Mouse (Mus musculus) monocyte, adult 2 months (primary cell): ENCODE measurements around the gene Ociad1.

Source experiments
- DNase-seq, 2 experiments: peaks; one replicate each; pipeline ENCODE4 v3.0.0; 2022; ENCODE audit warnings: low spot score in 2 of 2, low read depth in 1 of 2

Gene Ociad1

DNA sequence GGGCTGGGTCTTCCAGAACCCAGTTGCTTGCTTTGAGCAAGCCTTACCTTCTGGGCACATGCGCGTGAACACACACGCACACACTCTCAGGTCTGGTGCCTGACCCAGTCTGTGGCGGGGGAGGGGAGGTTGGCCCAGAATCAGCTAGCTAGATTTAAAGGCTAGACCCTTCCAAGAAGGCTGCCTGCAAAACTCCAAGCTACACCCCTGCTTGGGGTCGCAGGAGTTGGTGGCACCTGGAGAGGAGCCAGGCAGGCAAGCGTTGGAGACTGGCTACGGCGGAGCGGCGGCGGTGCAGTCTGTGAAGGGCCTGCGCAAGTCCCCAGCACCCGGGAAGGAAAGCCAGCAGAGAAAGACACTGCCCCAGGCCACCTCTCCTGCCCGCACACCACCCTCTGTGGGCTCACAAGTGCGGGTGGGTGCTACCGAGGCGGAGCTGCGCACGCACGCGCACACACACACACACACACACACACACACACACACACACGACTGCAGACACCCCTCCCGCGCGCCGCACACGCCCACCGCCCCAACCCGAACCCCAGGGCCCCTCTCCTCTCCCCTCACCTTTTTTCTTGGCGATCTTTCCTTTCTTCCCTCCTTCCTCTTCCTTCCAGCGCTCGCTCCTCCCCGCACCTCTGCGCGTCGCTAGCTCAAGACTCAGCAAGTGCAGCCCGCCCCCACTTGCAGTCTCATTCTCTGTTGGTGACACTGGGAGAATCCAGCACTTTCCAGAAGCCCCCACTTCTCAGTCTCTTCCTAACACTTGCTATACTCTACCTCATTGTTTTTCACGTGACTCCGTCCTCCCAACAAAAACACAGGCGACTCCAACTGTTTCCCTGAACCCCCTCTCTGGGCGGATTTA lies 45.6 kb downstream of the Ociad1 start:
- DNase-seq: no peak

DNA sequence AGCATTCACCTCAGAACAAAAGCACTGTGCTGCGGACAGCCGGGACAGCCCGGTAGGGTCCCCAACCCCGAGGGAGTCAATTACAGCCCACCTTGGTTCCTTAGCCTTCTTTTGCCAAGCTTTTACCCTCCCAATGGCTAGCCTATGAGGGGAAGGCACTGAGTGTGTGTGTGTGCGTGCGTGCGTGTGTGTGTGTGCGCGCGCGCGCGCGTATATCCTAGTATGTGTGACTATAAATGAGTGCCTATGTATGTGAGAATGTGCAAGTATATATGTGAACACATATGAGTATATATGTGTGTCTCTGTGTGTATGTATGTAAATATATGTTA lies 46.2 kb downstream of the Ociad1 start:
- DNase-seq: no peak

DNA sequence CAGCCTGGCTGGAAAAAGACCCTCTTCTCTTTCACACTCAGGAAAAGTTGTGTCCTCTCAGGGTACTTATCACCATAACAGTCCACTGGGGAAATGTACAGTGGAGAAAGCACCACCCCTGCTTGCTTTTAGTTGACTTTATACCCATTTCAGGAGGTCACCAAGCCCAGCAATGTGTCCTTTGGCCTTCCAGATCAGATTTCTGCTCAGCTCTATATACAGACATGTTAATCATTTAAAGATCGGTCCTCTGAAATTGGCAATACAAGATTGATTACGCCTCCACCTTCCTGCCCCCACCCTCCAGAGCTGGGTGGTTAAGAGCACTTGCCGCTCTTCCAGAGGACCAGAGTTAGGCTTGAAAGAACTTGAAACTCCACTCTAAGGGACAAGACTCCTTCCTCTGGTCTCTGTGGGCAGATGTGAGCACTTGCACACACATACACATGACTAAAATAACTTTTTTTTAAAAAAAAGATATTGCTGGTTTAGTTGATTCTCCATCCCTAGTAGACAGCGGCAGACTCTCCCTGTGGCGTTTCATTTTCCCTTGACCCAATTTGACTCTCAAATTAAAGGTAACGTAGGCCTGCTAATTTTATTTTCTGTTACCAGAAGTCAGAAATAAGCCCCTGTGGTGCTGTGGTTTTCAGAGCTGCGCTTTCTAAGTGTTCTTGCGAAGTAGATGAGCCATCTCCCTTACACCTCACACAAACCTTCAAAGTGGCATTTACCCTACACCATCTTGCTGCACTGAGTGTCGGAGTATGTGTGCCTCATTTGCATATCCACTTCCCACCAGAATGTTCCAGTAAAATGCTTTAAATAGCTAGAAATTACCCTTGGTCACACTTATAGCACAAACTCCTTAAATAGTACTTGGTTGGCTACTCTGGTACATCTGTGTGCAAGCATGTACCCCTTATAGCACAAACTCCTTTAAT lies 47.5 kb downstream of the Ociad1 start:
- DNase-seq: no peak

DNA sequence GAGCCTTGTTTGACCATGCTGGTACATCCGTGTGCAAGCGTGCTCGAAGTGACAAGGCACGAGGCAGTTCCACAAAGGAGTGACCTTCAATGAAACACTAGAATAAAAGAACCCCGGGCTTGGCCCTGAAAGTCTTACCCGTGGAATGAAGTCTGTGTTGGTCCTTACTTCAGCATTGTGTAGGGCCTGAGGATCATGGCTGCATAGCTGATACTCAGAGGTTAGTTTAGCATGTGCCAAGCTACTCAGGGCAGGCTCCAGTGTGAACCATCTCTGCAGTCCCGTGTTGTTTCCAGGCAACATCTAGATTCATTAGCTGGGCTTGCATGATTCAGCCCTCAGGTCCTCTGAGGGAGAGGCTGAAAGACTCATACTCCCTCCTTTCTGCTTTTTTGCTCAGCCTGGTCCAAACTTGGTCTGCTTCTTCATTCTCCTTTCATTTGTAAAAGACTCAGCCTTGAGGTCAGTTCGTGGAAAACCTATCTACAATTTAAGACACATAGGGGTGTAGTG lies 48.2 kb downstream of the Ociad1 start, which contains the start of gene Ociad2:
TSS of gene Ociad2 (minus strand) at position 306 of the 513 bp plus-strand sequence.
- DNase-seq: no peak

DNA sequence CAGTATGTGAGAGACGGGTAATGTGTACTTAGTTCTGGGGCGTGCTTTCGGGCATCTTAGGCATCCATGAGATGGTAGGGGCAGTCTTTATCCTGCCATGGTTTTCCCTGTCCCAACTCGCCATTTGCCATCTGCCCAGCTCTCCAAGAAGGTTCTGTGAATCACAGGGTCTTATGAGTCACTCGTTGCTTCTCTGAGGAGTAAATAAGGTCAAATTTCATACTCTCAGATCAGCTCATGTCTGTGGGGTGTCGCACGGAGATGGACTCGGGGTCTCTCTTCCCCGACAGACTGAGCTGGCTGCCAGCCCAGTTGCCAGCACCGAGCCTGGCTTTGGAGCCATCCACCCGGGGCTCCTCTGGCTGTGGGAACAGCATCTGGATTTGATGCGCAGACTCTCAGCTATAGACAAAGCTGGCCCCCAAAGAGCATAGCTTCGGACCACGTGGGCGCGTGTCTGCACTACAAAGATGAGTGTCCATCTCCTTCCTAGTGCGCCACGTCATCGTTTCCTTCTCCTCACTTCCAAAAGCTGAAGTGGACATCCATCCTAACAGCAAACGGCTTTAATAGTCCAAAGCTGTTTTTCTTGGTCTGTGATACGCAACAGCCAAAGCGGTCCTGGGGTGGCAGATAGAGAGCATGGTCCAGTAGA lies 50.2 kb downstream of the Ociad1 start:
- DNase-seq: no peak

DNA sequence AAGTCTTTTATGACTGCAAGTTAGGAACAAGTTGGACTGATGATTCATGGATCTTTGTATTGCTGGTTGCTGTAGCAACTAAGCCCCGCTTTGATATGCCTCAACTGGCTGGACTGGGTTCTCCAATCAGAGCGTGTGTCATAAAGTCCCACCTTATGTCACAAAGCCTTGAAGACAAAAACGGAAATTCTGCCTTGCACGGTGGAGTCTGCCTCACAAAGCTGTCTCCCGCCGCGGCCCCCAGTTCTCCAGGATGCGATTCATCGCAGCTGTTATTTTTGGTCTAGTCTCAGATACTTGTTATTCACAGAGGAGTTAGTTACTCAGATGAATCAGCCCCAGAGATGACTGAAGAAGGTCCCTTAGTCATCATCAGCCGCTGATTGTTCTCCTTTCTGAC lies 51.7 kb downstream of the Ociad1 start:
- no peak for DNase-seq

DNA sequence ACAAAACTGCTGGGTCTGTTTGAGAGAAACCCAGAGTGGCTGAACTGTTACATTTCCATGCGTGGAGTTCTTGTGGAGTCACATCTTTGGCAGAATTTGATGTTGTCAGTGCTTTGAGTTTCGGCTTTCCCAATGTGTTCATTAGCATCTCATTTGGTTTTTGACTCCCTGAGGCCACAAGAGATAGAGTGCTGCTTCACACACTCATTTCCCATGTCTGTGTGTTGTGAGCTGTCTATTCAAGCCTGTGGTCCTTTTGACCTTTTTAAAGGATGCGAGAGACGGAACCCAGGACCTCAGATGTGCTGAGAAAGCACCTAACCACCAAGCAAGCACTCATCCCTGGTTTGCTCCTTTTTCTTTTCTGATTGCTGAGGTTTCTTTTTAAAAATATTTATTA lies 52.7 kb downstream of the Ociad1 start:
- DNase-seq: no peak

DNA sequence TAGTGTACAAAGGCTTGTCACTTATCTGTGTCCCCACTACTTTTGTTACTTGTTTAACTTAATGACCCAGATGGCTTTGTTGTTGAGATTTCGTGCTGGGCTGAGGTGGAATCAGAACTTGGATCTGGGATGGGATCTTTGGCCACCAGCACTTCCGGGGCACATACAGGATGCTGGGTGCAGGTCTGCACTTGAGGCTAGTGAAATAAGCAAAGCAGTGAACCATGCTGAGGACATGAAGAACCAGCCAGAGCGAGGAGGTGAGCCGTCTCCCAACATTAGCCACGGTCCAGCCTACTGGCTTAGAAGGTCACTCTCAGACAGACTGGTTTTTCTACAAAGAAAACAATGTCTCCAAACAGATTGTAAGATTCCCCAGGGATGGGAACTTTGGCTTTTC lies 56.9 kb downstream of the Ociad1 start:
- no peak for DNase-seq

DNA sequence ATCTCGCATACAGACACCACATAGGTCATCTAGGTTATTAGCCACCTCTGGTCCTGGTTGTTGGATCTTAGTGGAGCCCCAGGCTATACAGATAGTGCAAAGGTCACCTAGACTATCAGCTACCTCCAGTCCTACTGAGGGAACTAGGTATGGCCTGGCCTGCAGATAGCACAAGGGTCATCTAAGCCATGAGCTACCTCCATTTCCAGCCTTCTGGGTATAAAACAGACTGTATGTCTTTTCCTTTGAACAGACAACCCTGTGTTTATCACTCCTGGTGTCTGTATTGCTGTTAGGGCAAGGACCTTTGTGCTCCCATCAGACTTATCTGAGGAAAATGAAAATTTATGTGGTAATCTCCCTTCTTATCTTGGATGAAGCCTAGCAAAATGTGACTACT lies 59.2 kb downstream of the Ociad1 start:
- DNase-seq: no peak

DNA sequence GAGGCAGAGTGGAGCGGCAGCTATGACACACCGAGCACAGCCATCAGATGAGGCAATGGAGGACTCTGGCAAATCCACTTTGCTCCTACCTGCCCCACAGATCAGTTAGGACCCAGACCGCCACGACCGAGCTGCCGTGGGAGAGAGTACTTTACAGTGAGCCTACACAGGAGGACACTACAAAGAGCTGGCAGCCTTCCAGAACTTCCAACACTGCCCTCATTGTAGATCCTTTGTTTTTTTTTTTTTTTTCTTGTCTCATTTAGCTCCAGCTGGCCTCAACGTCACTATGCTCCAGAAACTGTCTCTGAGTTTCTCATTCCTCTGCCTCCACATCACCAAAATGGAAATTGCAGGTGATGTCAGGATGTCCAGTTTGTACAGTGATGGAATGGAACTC lies 60.9 kb downstream of the Ociad1 start:
- no peak for DNase-seq

DNA sequence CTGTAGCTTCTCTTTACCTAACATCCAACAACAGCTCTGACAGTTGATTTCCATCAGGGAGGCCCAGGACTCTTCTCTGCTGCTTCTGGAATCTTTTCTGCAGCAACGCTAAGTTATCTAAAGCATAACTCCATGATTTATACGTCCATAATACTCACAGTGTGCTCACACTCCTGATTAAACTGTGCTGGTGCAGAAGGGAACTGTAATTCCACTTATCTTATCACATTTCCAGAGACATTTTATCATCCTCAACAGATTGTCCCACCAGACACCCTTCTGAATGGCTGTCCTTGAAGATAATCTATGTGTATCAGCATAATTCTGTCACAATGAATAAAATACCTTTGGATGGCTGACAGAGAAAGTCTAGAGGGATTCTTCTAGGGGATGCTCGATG lies 61.4 kb downstream of the Ociad1 start:
- DNase-seq: no peak

DNA sequence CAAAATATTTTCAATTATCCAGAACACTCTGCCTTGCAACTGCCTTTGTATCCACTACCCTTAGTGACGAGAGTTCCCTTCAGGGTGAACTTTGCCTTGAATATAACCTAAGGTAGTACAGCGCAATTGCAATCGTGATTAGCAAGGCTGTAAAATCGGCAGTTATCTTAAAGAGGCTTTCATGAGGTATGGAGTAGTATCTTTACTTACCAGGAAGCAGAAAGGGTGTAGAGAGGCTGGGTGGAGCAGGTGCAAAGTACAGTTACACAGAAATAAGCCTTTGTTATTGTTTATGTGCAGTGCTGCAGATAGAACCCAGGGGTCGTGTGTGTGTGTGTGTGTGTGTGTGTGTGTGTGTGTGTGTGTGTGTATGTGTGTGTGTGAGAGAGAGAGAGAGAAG lies 62.8 kb downstream of the Ociad1 start:
- DNase-seq: no peak

DNA sequence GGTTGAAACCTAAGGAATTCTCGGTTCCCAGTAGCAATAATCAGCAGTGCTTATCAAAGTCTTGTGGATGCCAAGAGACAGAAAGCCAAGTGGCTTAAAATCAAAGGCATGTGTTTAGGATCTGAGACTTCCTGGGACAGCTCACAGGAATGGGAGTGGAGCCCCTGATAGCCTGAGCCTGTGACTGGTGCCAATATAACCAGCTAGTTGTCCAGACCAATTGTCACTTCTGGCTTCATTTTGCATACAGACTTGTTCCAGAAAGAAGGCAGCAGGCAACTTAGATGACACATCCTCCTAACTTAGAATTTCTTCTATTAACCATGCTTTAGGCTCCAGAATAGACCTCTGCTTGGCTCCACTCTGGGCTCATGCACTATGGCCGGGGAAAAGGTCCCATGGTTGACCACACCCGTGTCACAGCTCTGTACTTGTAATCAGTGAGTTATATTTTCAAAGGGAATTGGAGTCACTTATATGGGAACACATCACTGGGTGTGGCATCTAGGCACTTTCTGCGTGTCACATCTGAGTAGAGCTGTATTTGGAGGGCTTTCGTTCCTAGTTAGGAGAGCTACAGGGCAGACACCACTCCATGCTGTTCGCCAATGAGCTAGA lies 66.7 kb downstream of the Ociad1 start:
- no peak for DNase-seq

DNA sequence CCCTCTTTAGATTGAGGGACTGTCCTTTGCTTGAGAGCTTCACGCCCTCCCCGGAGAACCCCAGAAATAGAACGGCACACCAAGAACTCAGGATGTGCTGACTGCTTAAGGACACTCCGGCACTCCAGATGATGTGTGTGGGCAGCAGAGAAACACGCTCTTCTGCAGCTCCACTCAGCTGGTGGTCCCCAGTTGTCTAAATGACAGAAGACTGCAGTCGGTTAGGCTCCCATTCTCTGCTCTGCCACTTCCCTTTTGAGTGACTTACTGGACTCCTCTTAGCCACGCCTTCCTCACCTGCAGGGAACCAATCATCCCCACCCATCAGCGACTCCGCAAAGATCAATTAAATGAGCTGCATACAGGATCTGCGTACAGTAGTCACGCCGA lies 67.2 kb downstream of the Ociad1 start:
- no peak for DNase-seq

DNA sequence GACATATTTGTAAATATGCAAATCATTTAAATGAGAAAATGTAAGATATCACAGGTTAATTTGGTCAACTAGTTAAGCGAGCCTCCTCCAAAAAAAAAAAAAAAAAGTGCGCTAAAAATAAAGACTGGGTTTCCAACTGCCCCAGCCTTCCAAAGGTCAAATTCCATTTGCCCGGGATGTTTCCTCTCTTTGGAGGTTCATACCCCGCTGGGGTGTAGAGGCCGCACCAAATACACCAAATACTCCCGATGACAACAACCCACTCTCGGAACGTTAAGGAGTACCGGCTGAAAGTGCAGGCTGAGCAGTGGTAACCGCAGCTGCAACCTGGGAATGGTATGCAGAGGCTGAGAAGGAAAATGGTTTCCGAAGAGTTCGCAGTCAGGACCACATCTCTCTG lies 67.7 kb downstream of the Ociad1 start:
- no peak for DNase-seq

DNA sequence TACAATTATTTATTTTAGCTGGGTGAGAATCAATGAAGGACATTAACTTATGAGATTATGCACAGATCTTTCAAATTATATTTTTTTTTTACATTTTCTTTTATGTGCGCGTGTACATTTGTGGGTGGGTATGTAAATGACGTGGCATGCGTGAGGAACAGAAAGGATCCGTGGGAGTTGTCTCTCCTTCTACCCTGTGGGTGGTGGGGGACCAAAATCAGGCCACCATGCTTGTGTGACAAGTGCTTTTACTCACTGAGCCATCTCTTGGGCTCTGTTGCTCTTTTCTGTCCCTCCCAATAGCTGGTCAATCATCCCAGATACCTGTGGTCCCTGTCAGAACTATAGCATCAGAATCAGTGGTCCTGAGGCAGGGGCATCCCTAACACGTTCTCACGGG lies 69.8 kb downstream of the Ociad1 start:
- DNase-seq: no peak

DNA sequence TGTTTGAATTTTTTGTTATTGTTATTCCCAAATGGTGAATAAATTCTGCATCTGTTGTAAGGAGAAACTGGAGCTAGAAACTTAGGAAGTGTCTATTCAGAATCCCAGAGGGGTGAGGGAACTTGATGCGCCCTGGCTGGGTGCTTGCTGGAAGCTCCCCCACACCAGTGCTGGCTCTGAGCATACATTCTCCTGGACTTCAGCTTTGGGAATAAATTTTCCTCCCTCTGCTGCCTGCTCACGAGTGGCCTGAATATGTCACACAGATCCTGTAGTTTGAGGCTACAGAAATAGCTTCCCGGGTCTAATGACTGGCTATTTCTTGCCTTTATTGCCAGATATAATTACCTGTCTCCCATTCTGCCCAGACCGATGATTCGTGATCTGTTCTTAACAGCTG lies 70.2 kb downstream of the Ociad1 start:
- no peak for DNase-seq
